In genomic region chr6:107556996-107557395, GRCm38 (mm10) we compare ENCODE assay signal across 10 mouse cellular contexts. TPM values are rescaled to one million over a fixed set of nuclear protein-coding genes. Genes with fewer than 3 reads are reported as not detected.
DNase-seq lines count a peak whose midpoint lies in the region; ATAC-seq and TF ChIP-seq lines count a peak whose summit lies in the region.
"Had no signal": no experiment of that assay in that cellular context is flagged by ENCODE, and none has a peak within 500 bp of the region (broad histone marks: within the 10 kb centered on the region; RNA-seq: fewer than 3 reads in every experiment).

No protein-coding gene starts in this region.

- WGBS in cerebellum, adult 2 months: 4% methylated on average over 3 of the region's 3 CpGs
- WGBS in hindbrain, embryonic 14.5 days: 35% methylated on average over 3 of the region's 3 CpGs
- 29% methylated on average over 3 of the region's 3 CpGs for WGBS in neural tube, embryonic 15.5 days
- 82% methylated on average over 3 of the region's 3 CpGs for WGBS in limb, embryonic 10.5 days

- TF ChIP-seq POLR2A in cerebellum, adult 2 months (IDR thresholded peaks at IDR 0.05; ENCODE audit: borderline replicate concordance, insufficient read depth, low read length): no peak

- no peak for TF ChIP-seq CTCF in cerebellum, adult 2 months (IDR thresholded peaks at IDR 0.05; ENCODE audit: borderline replicate concordance, insufficient read depth, low read depth, low read length)

- H3K27ac ChIP-seq in cerebellum, adult 2 months (ENCODE audit: insufficient read depth, low read length): peak overlapping the region; percentile 37; the same call in 1 of the 2 replicates
- peak overlapping the region; percentile 52; the same call in 1 of the 2 replicates for H3K27ac ChIP-seq in hindbrain, embryonic 14.5 days
- peak overlapping the region; percentile 28; the same call in 1 of the 2 replicates for H3K27ac ChIP-seq in neural tube, embryonic 15.5 days (replicated peaks)
- H3K27ac ChIP-seq in limb, embryonic 10.5 days: no peak overlapping the region

- H3K4me2 ChIP-seq in hindbrain, embryonic 14.5 days (replicated peaks): no peak overlapping the region
- no peak overlapping the region for H3K4me2 ChIP-seq in neural tube, embryonic 15.5 days

- peaks cover 6% of the 10 kb centered on the region; the same call in 1 of the 2 replicates for H3K4me1 ChIP-seq in cerebellum, adult 2 months (ENCODE audit: control insufficient read depth, insufficient read depth, low read length)
- peaks cover 27% of the 10 kb centered on the region for H3K4me1 ChIP-seq in hindbrain, embryonic 14.5 days (replicated peaks; ENCODE audit: control insufficient read depth, insufficient read depth, low read length)
- H3K4me1 ChIP-seq in neural tube, embryonic 15.5 days: peaks cover 17% of the 10 kb centered on the region
- no peaks in the 10 kb centered on the region for H3K4me1 ChIP-seq in limb, embryonic 10.5 days

- no peak overlapping the region for H3K9ac ChIP-seq in hindbrain, embryonic 14.5 days
- no peak overlapping the region for H3K9ac ChIP-seq in neural tube, embryonic 15.5 days (replicated peaks)
- H3K9ac ChIP-seq: liver, postnatal 0 days had no signal

- no peak overlapping the region for H3K4me3 ChIP-seq in cerebellum, adult 2 months (replicated peaks; ENCODE audit: insufficient read depth, low read depth, low read length)
- no peak overlapping the region for H3K4me3 ChIP-seq in hindbrain, embryonic 14.5 days (replicated peaks; ENCODE audit: low read length)
- H3K4me3 ChIP-seq in neural tube, embryonic 15.5 days (replicated peaks): no peak overlapping the region
- H3K4me3 ChIP-seq in limb, embryonic 10.5 days: no peak overlapping the region

- no peaks in the 10 kb centered on the region for H3K27me3 ChIP-seq in cerebellum, adult 2 months (ENCODE audit: control insufficient read depth, insufficient read depth, low read length)
- H3K27me3 ChIP-seq in hindbrain, embryonic 14.5 days (ENCODE audit: control insufficient read depth, insufficient read depth, low read length): no peaks in the 10 kb centered on the region
- no peaks in the 10 kb centered on the region for H3K27me3 ChIP-seq in neural tube, embryonic 15.5 days (replicated peaks)
- no peaks in the 10 kb centered on the region for H3K27me3 ChIP-seq in limb, embryonic 10.5 days (ENCODE audit: low read depth, poor library complexity, severe bottlenecking)

- peak; percentile 27 to 36 for DNase-seq in left cerebral cortex, adult 18-20 months (ENCODE audit: low spot score in 2 of 2)
- DNase-seq in left cerebral cortex, adult 11 months (ENCODE audit: low spot score): no peak
- peak; percentile 79 to 86 for DNase-seq in cerebellum, adult 2 months
- DNase-seq in hindbrain, embryonic 14.5 days (ENCODE audit: low spot score): peak; percentile 63
- DNase-seq in limb, embryonic 10.5 days (ENCODE audit: low spot score): no peak
- no peak for DNase-seq in kidney, postnatal 4 days
- DNase-seq: kidney, adult 2 months; liver, postnatal 0 days had no signal

- no peaks in the 10 kb centered on the region for H3K36me3 ChIP-seq in hindbrain, embryonic 14.5 days (replicated peaks; ENCODE audit: control insufficient read depth, insufficient read depth)
- no peaks in the 10 kb centered on the region for H3K36me3 ChIP-seq in neural tube, embryonic 15.5 days
- no peaks in the 10 kb centered on the region for H3K36me3 ChIP-seq in limb, embryonic 10.5 days

- no peaks in the 10 kb centered on the region for H3K9me3 ChIP-seq in hindbrain, embryonic 14.5 days (ENCODE audit: control insufficient read depth, low read length)
- no peaks in the 10 kb centered on the region for H3K9me3 ChIP-seq in neural tube, embryonic 15.5 days (replicated peaks)
- H3K9me3 ChIP-seq in limb, embryonic 10.5 days (replicated peaks): no peaks in the 10 kb centered on the region

- peak; percentile 85 for ATAC-seq in hindbrain, embryonic 14.5 days (ENCODE audit: low FRiP score)
- peak; percentile 80 for ATAC-seq in neural tube, embryonic 15.5 days (ENCODE audit: low FRiP score)
- no peak for ATAC-seq in megakaryocyte, adult 5-6 weeks (ENCODE audit: poor library complexity, severe bottlenecking)
- ATAC-seq: liver, postnatal 0 days had no signal

RNA-seq across cellular contexts. Expression of gene Lrrn1, which starts 27.4 kb away (rescaled TPM):
- 10 to 100 TPM; 47.2 to 51.4 TPM for total RNA-seq in left cerebral cortex, adult 18-20 months (2021)
- polyA plus RNA-seq in cerebellum, adult 2 months (2012; rRNA removed): 98.1 and 102 TPM in 2 replicates
- 101 and 118 TPM in 2 replicates for polyA plus RNA-seq in hindbrain, embryonic 14.5 days (2014; fragmentation: Nextera tagmentation; extraction: Ambion mirVana)
- polyA plus RNA-seq in neural tube, embryonic 15.5 days (2015; fragmentation: Nextera tagmentation; extraction: Ambion mirVana): 56.9 and 63.4 TPM in 2 replicates
- polyA plus RNA-seq in limb, embryonic 10.5 days (2016; fragmentation: Nextera tagmentation; extraction: Ambion mirVana): 6.4 and 14.5 TPM in 2 replicates
- total RNA-seq in megakaryocyte, adult 5-6 weeks (2015): 0.11 TPM in 1 of 2 replicates, not detected in the other
- total RNA-seq in megakaryocyte, adult 5-6 weeks (2017): 0.04 TPM in 1 of 2 replicates, not detected in the other

Comparison
In these comparisons a context has a peak if more than half of its experiments do, and no peak if none do; other contexts are left out.
1. DNase-seq: peak in left cerebral cortex, adult 18-20 months (2 of 2), cerebellum, adult 2 months (2 of 2) and hindbrain, embryonic 14.5 days (single experiment); none in left cerebral cortex, adult 11 months (single experiment), limb, embryonic 10.5 days (single experiment) and kidney, postnatal 4 days (0 of 2).